Mouse (Mus musculus): Measurements from ENCODE around the gene Themis3. TPM values are rescaled to one million over a fixed set of nuclear protein-coding genes. Genes with fewer than 3 reads are reported as not detected.

Themis3 gene
- polyA plus RNA-seq, 1 experiment from 2014 or later: 0.76 TPM

DNA sequence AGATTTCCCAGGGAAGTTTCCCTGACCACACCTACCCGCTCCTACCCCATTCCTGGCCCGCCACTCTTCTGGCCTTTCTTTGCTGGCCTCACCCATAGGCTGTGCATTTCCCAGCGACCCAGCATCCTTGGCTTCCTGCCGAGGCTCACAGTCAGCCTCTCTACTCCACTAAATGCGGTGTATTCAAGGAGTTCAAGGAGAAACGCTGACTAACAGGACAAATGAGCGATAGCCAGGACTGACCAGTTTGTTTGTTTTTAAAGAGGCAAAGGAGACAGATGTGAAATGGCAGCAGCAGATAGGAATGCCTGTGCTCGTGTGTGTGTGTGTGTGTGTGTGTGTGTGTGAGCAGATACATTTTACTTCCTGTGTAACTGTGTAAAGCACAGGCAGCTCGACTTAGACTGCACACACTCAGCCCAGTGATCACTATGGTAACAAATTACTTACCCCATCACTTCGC lies 84.2 kb downstream of the Themis3 start:
- ATAC-seq (replicated peaks; ENCODE audit: low FRiP score, low TSS enrichment, low read depth) (peak; percentile 53), DNase-seq (ENCODE audit: low spot score) (peak; percentile 56)
- Histone ChIP-seq H3K4me2 (ENCODE audit: low read length) (no peak overlapping the region), H3K27ac (ENCODE audit: low read depth) (peak overlapping the region; percentile 48), H3K9me3 (ENCODE audit: control insufficient read depth, low read length) (no peaks in the 10 kb centered on the region), H3K4me3 (ENCODE audit: low read depth, low read length) (no peak overlapping the region), H3K27me3 (replicated peaks; ENCODE audit: control insufficient read depth, insufficient read depth, low read length) (no peaks in the 10 kb centered on the region), H3K36me3 (ENCODE audit: control insufficient read depth, insufficient read depth, low read length) (peaks cover 11% of the 10 kb centered on the region), H3K9ac (ENCODE audit: low read length) (no peak overlapping the region), H3K4me1 (replicated peaks; ENCODE audit: control insufficient read depth, insufficient read depth, low read length) (peaks cover 10% of the 10 kb centered on the region; the same call in 1 of the 2 replicates)
- 20% methylated on average over 10 of the region's 10 CpGs for WGBS

DNA sequence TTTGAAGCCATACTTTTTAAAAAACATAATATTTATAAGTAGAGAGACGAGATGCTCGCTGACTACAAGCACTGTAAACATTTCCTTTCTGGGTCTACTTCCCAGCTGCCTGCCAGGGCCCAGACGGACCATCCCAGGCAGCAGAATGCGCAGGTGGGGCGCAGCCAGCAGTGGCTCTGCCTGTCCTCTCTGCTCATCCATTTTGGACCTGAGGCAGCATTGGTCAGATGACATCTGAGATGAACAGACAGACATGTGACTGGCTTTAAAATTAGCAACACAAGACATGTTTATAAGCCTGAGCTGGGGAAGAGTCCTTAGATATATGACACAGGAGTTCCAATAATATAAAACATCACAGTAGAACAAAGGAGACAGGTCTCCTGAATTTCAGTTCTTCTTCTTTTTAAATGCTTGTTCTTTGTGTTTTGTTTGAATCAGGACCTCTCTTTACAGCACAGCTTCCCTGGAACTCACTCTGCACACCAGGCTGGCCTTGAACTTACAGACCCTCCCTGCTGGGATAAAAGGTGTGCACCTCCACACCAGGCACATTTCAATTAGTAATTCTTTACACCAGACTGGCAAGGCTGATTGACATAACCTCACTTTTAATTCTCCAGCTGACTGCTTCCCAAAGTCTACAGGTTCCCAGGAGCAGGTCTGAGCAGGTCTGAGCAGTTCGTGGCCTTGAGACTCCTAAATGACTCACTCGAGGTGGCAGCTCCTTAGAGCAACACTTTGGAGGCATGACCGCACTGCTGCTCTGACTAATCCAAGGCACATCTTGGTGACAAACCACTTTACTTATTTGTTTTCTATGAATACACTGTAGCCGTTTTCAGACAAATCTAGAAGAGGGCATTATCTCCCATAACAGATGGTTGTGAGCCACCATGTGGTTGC lies 87.1 kb downstream of the Themis3 start:
- 72% methylated on average over 9 of the region's 9 CpGs for WGBS
- DNase-seq (ENCODE audit: low spot score): no peak
- no peak for ATAC-seq (replicated peaks; ENCODE audit: low FRiP score, low TSS enrichment, low read depth)
- no peak overlapping the region for H3K4me2 ChIP-seq (ENCODE audit: low read length)
- H3K9ac ChIP-seq (ENCODE audit: low read length): no peak overlapping the region
- no peaks in the 10 kb centered on the region for H3K27me3 ChIP-seq (replicated peaks; ENCODE audit: control insufficient read depth, insufficient read depth, low read length)
- peaks cover 24% of the 10 kb centered on the region for H3K36me3 ChIP-seq (ENCODE audit: control insufficient read depth, insufficient read depth, low read length)
- H3K27ac ChIP-seq (ENCODE audit: low read depth): no peak overlapping the region
- H3K4me3 ChIP-seq (ENCODE audit: low read depth, low read length): no peak overlapping the region
- peaks cover 8% of the 10 kb centered on the region; the same call in 1 of the 2 replicates for H3K4me1 ChIP-seq (replicated peaks; ENCODE audit: control insufficient read depth, insufficient read depth, low read length)
- H3K9me3 ChIP-seq (ENCODE audit: control insufficient read depth, low read length): no peaks in the 10 kb centered on the region

DNA sequence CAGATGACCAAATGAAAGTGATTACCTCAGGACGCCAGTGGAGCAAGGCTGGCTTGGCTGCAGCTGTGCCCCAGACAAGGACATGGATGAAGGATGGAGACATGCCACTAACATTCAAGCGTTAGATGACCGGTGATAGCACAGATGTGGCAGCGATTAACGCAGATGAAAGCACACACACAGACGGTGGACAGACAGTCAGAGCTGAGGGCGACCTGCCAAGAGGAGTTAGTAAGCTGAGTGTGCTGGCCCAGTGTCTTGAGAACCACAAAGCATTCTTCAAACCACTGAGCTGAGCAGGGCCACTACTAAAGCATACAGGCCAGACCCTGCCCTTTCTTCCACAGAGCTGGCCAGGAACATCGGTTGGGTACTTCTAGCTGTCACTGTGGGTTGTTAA lies 89.5 kb downstream of the Themis3 start:
- WGBS: 90% methylated on average over 8 of the region's 8 CpGs
- H3K4me1 ChIP-seq (replicated peaks; ENCODE audit: control insufficient read depth, insufficient read depth, low read length): peaks cover under 1% of the 10 kb centered on the region; the same call in 1 of the 2 replicates

More for the DNA sequence above, 89.5 kb downstream of the Themis3 start:
- peaks cover 39% of the 10 kb centered on the region for H3K36me3 ChIP-seq (ENCODE audit: control insufficient read depth, insufficient read depth, low read length)
- H3K27me3 ChIP-seq (replicated peaks; ENCODE audit: control insufficient read depth, insufficient read depth, low read length): no peaks in the 10 kb centered on the region
- no peak for ATAC-seq (replicated peaks; ENCODE audit: low FRiP score, low TSS enrichment, low read depth)
- no peaks in the 10 kb centered on the region for H3K9me3 ChIP-seq (ENCODE audit: control insufficient read depth, low read length)
- no peak overlapping the region for H3K9ac ChIP-seq (ENCODE audit: low read length)
- DNase-seq (ENCODE audit: low spot score): no peak
- no peak overlapping the region for H3K4me3 ChIP-seq (ENCODE audit: low read depth, low read length)
- no peak overlapping the region for H3K27ac ChIP-seq (ENCODE audit: low read depth)
- no peak overlapping the region for H3K4me2 ChIP-seq (ENCODE audit: low read length)

Other genes with a start within 250 kb of the Themis3 start
- 11.7 and 14.6 TPM in 2 replicates for gene Mtcl1, start 144.9 kb downstream of the Themis3 start, polyA plus RNA-seq (2014; fragmentation: Nextera tagmentation; extraction: Ambion mirVana)
- 41.4 and 44.6 TPM in 2 replicates for gene Rab12, start 74.9 kb downstream of the Themis3 start, polyA plus RNA-seq (2014; fragmentation: Nextera tagmentation; extraction: Ambion mirVana)